Mouse (Mus musculus): ENCODE data around the gene Scube2. TPM values are rescaled to one million over a fixed set of nuclear protein-coding genes. Genes with fewer than 3 reads are reported as not detected.

The Scube2 gene
- polyA plus RNA-seq, 1 experiment: 0.55 TPM

DNA sequence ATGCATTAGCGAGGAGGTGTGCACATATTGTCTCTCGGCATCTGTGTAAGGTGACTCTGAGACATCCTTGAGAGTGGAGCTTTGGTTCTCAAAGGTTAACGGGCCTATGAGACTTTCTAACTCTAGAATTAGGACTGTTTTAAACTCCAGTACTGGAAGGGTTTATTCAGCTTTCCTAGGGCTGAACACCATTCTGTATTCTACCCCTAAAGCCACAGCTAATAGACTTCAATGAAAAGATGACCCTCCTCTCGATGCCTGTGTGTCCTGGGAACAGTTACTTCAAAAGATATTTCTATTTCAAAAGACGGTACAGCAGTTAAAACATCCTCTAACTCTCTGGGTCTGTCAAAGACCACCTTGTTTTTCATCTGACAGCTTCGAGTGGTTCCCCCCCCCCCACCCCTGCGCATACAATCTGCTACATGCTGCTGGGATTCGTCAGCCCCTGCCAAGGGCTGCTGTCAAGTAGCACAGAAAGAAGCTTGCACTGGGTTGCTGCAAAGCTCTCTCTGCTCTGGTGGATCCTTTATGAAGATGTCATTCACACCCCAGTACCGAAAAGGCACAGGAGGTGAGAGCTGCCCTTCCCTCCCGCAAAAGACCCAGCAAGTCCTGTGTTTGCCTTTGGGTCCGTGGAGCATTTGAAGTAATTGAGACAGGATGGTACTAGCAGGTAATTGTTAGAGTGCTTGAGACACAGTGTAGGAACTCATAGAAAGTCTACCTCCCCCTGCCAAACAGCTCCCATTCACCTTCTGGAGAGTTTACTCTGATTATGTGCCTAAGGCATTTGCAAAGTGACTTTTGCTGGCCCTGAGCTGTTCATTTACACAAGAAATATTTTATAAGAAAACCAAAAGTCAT lies 16.4 kb downstream of the Scube2 start:
- no peak overlapping the region for H3K4me3 ChIP-seq (replicated peaks; ENCODE audit: control insufficient read depth, low read depth, low read length)
- TF ChIP-seq CTCF (IDR thresholded peaks at IDR 0.05; ENCODE audit: control insufficient read depth, insufficient read depth, low read length) (no peak), POLR2A (IDR thresholded peaks at IDR 0.05; ENCODE audit: borderline replicate concordance, control insufficient read depth, low read depth, low read length) (no peak)
- no peak overlapping the region for H3K27ac ChIP-seq (ENCODE audit: control insufficient read depth, insufficient read depth, low read depth, low read length, poor library complexity)
- no peaks in the 10 kb centered on the region for H3K4me1 ChIP-seq (ENCODE audit: control insufficient read depth, insufficient read depth, low read length)
- WGBS: 70% methylated on average over 11 of the region's 11 CpGs

- no peaks in the 10 kb centered on the region for H3K4me1 ChIP-seq (ENCODE audit: control insufficient read depth, insufficient read depth, low read length)
- TF ChIP-seq POLR2A (IDR thresholded peaks at IDR 0.05; ENCODE audit: borderline replicate concordance, control insufficient read depth, low read depth, low read length) (no peak), CTCF (IDR thresholded peaks at IDR 0.05; ENCODE audit: control insufficient read depth, insufficient read depth, low read length) (no peak)
- 64% methylated on average over 6 of the region's 6 CpGs for WGBS
- H3K4me3 ChIP-seq (replicated peaks; ENCODE audit: control insufficient read depth, low read depth, low read length): no peak overlapping the region
- H3K27ac ChIP-seq (ENCODE audit: control insufficient read depth, insufficient read depth, low read depth, low read length, poor library complexity): no peak overlapping the region
Observed at GRCm38 (mm10) chr7:109844100-109844499, 21.4 kb downstream of the Scube2 start.

DNA sequence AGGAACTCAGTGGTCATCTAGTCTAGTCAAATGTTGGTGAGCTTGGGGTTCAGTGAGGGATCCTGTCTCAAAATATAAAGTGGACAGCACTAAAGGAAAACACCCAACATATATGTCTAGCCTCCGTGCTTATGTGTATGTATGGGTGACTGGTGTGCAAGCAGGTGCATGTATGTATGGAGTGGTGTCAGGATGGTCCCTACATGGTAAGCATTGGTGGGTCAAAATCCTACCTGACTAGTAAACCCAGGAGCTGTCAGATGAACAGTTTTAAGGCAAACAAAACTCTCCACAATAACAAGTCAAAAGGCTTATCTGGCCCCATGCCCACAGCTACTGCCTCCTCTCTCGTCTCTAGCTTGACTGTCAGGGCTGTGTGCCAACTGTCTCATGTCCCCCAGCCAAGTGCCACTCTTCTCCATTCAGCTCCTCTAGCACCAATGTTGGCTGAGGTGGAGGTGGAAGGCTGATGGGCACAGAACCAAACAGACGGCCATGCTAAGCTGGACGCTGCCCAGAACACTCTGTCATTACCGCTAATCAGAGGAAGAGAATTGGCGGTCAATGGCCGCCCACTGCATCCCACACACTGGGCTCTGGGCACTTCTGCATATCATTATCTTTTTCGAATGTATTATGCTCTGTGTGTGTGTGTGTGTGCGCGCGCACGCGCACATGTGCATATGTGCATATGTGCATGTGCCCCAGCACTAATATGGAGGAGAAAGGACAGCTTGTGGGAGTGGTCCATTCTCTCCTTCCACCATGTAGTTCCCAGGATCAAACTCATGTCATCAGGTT lies 23.7 kb downstream of the Scube2 start:
- TF ChIP-seq POLR2A (IDR thresholded peaks at IDR 0.05; ENCODE audit: borderline replicate concordance, control insufficient read depth, low read depth, low read length) (no peak), CTCF (IDR thresholded peaks at IDR 0.05; ENCODE audit: control insufficient read depth, insufficient read depth, low read length) (no peak)
- 85% methylated on average over 13 of the region's 13 CpGs for WGBS
- Histone ChIP-seq H3K4me1 (ENCODE audit: control insufficient read depth, insufficient read depth, low read length) (no peaks in the 10 kb centered on the region), H3K27ac (ENCODE audit: control insufficient read depth, insufficient read depth, low read depth, low read length, poor library complexity) (no peak overlapping the region), H3K4me3 (replicated peaks; ENCODE audit: control insufficient read depth, low read depth, low read length) (no peak overlapping the region)

- Histone ChIP-seq H3K4me3 (replicated peaks; ENCODE audit: control insufficient read depth, low read depth, low read length) (no peak overlapping the region), H3K27ac (ENCODE audit: control insufficient read depth, insufficient read depth, low read depth, low read length, poor library complexity) (no peak overlapping the region), H3K4me1 (ENCODE audit: control insufficient read depth, insufficient read depth, low read length) (no peaks in the 10 kb centered on the region)
- TF ChIP-seq CTCF (IDR thresholded peaks at IDR 0.05; ENCODE audit: control insufficient read depth, insufficient read depth, low read length): no peak
- TF ChIP-seq POLR2A (IDR thresholded peaks at IDR 0.05; ENCODE audit: borderline replicate concordance, control insufficient read depth, low read depth, low read length): no peak
- WGBS: 82% methylated on average over 6 of the region's 6 CpGs
Observed at GRCm38 (mm10) chr7:109841031-109841430, 24.4 kb downstream of the Scube2 start.

DNA sequence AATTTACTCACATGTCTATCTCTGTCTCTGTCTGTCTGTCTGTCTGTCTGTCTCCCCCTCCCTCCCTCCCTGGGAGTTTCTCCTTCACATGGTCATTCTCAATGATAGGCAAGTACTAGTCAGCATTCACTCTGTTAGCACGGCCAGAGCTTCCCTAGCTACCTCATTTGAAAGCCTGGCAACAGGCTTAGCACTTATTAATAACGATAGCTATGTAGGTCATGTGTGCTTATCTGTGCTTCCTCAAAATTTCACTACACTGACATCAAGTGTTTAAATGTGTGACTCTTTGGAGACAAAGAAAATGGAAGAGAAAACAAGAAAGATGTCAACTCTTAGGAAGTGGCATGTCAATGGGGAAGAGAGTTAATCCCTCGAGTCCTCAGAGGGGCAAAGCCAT lies 26.9 kb downstream of the Scube2 start:
- TF ChIP-seq CTCF (IDR thresholded peaks at IDR 0.05; ENCODE audit: control insufficient read depth, insufficient read depth, low read length) (no peak), POLR2A (IDR thresholded peaks at IDR 0.05; ENCODE audit: borderline replicate concordance, control insufficient read depth, low read depth, low read length) (no peak)
- H3K4me1 ChIP-seq (ENCODE audit: control insufficient read depth, insufficient read depth, low read length): no peaks in the 10 kb centered on the region; the same call in 1 of the 2 replicates
- no peak overlapping the region for H3K4me3 ChIP-seq (replicated peaks; ENCODE audit: control insufficient read depth, low read depth, low read length)
- WGBS: 31% methylated on average over 3 of the region's 3 CpGs
- H3K27ac ChIP-seq (ENCODE audit: control insufficient read depth, insufficient read depth, low read depth, low read length, poor library complexity): no peak overlapping the region

GRCm38 (mm10) chr7:109837651-109838050 lies 27.8 kb downstream of the Scube2 start:
- Histone ChIP-seq H3K27ac (ENCODE audit: control insufficient read depth, insufficient read depth, low read depth, low read length, poor library complexity) (no peak overlapping the region), H3K4me1 (ENCODE audit: control insufficient read depth, insufficient read depth, low read length) (no peaks in the 10 kb centered on the region; the same call in 1 of the 2 replicates), H3K4me3 (replicated peaks; ENCODE audit: control insufficient read depth, low read depth, low read length) (no peak overlapping the region)
- 79% methylated on average over 6 of the region's 6 CpGs for WGBS
- TF ChIP-seq POLR2A (IDR thresholded peaks at IDR 0.05; ENCODE audit: borderline replicate concordance, control insufficient read depth, low read depth, low read length) (no peak), CTCF (IDR thresholded peaks at IDR 0.05; ENCODE audit: control insufficient read depth, insufficient read depth, low read length) (no peak)

DNA sequence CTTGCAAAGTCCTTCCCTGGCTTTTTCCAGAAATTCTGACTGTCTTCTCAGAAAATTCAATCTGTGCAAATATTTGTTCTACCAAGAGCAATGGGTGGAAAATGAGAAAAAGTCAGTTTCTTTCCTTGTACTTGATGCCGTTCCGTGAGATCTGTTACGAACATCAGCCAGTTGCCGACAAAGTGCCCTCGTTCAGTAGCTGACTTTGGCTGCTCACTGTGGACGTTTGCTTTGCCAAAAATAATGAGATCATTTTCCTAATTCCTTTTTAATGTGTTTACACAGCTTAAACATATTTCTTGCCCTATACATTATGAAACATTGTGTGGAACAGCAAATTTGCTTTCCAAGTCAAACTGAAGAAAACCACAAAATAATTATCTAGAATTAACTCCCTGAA lies 30.6 kb downstream of the Scube2 start:
- 84% methylated on average over 6 of the region's 6 CpGs for WGBS

GRCm38 (mm10) chr7:109831376-109831775 lies 34.1 kb downstream of the Scube2 start:
- H3K4me1 ChIP-seq (ENCODE audit: control insufficient read depth, insufficient read depth, low read length): no peaks in the 10 kb centered on the region; the same call in 1 of the 2 replicates
- H3K4me3 ChIP-seq (replicated peaks; ENCODE audit: control insufficient read depth, low read depth, low read length): no peak overlapping the region
- no peak overlapping the region for H3K27ac ChIP-seq (ENCODE audit: control insufficient read depth, insufficient read depth, low read depth, low read length, poor library complexity)
- TF ChIP-seq CTCF (IDR thresholded peaks at IDR 0.05; ENCODE audit: control insufficient read depth, insufficient read depth, low read length): no peak
- TF ChIP-seq POLR2A (IDR thresholded peaks at IDR 0.05; ENCODE audit: borderline replicate concordance, control insufficient read depth, low read depth, low read length): no peak
- 81% methylated on average over 2 of the region's 2 CpGs for WGBS

More for the DNA sequence above, 30.6 kb downstream of the Scube2 start:
- Histone ChIP-seq H3K4me3 (replicated peaks; ENCODE audit: control insufficient read depth, low read depth, low read length) (no peak overlapping the region), H3K4me1 (ENCODE audit: control insufficient read depth, insufficient read depth, low read length) (no peaks in the 10 kb centered on the region; the same call in 1 of the 2 replicates), H3K27ac (ENCODE audit: control insufficient read depth, insufficient read depth, low read depth, low read length, poor library complexity) (no peak overlapping the region)
- TF ChIP-seq CTCF (IDR thresholded peaks at IDR 0.05; ENCODE audit: control insufficient read depth, insufficient read depth, low read length) (no peak), POLR2A (IDR thresholded peaks at IDR 0.05; ENCODE audit: borderline replicate concordance, control insufficient read depth, low read depth, low read length) (no peak)

Measured in bone marrow, adult 2 months (tissue).